Mouse (Mus musculus) myocyte (in vitro differentiated cells): ENCODE measurements at regions not wholly inside any gene's neighbourhood (a gene's known extent, or its start where the extent isn't known, plus 50 kb on each side); places are given as distances from the start of the nearest gene placed in this dataset.

ENCODE experiments used
- CEBPB ChIP-seq: IDR thresholded peaks from 2 replicates; pipeline ENCODE4 v1.6.1; 2011; ENCODE audit warnings: mild to moderate bottlenecking, moderate library complexity; ENCODE audit not compliant: poor library complexity, insufficient read depth, severe bottlenecking
- E2F4 ChIP-seq: IDR thresholded peaks from one replicate; pipeline ENCODE4 v1.6.1; 2011; ENCODE audit warnings: mild to moderate bottlenecking, control low read depth, moderate library complexity; ENCODE audit not compliant: insufficient read depth
- MYOD1 ChIP-seq, 3 experiments: IDR thresholded peaks; one replicate each; pipeline ENCODE4 v1.6.1; 2011; ENCODE audit warnings: control low read depth in 2 of 3, low read depth in 2 of 3, mild to moderate bottlenecking in 2 of 3, moderate library complexity in 1 of 3; ENCODE audit not compliant: insufficient read length in 2 of 3, control insufficient read depth in 1 of 3
- POLR2A ChIP-seq: IDR thresholded peaks from one replicate; pipeline ENCODE4 v1.6.1; 2011; ENCODE audit warnings: low read depth, mild to moderate bottlenecking, control low read depth, moderate library complexity; ENCODE audit not compliant: insufficient read length
- POLR2AphosphoS2 ChIP-seq: IDR thresholded peaks from one replicate; pipeline ENCODE4 v1.6.1; 2011; ENCODE audit warnings: low read depth, control low read depth; ENCODE audit not compliant: insufficient read length
- REST ChIP-seq: IDR thresholded peaks from one replicate; pipeline ENCODE4 v1.6.1; 2011; ENCODE audit warnings: mild to moderate bottlenecking, control low read depth, moderate library complexity; ENCODE audit not compliant: insufficient read depth, insufficient read length
- TCF12 ChIP-seq: IDR thresholded peaks from one replicate; pipeline ENCODE4 v1.6.1; 2011; ENCODE audit warnings: mild to moderate bottlenecking, control low read depth; ENCODE audit not compliant: poor library complexity, insufficient read depth, severe bottlenecking
- TCF3 ChIP-seq: IDR thresholded peaks from one replicate; pipeline ENCODE4 v1.6.1; 2011; ENCODE audit warnings: low read depth, control low read depth; ENCODE audit not compliant: insufficient read length
- USF1 ChIP-seq: IDR thresholded peaks from one replicate; pipeline ENCODE4 v1.6.1; 2011; ENCODE audit warnings: low read depth, mild to moderate bottlenecking, control low read depth, moderate library complexity

DNA sequence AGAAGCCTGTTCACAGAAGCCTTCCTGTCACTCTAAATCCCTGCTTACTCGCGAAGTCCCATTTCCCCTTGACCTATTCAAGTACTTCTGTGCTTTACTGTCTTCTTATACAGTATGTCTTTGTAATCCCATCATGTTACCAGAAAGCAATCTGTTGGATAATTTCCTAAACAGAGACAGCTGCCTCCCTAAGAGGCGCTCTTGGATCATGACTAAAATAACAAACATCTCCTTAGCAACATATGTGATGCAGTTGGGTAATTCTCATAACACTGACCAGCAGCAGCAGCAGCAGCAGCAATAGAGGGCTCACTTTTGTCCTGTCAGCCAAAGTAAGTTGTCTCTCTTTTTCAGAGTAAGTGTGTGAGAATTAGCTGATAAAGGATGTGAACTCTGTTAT lies 138.1 kb upstream of the Gm11114 start:
- TF ChIP-seq POLR2AphosphoS2: no peak
- TF ChIP-seq POLR2A: no peak
- TF ChIP-seq USF1: no peak
- TF ChIP-seq MYOD1 (IDR thresholded peaks at IDR 0.05; ENCODE audit: control insufficient read depth in 1 of 3, insufficient read length in 2 of 3, low read depth in 2 of 3): no peak
- no peak for TF ChIP-seq TCF3
- TF ChIP-seq REST: no peak
- TF ChIP-seq TCF12: no peak
- no peak for TF ChIP-seq CEBPB
- no peak for TF ChIP-seq E2F4
